16 mouse cellular contexts compared by ENCODE assay signal in genomic region chr11:28202150-28202549, GRCm38 (mm10).
"Had no signal": no experiment of that assay in that cellular context is flagged by ENCODE, and none has a peak within 500 bp of the region (broad histone marks: within the 10 kb centered on the region; RNA-seq: fewer than 3 reads in every experiment).

No protein-coding gene starts in this region.

- ATAC-seq: hindbrain, embryonic 16.5 days; inflammation-experienced regulatory T-cells, adult 6 months; intestine, embryonic 15.5 days; intestine, postnatal 0 days; liver, embryonic 12.5 days had no signal

- DNase-seq: gastrocnemius, postnatal 14 days; gastrocnemius, postnatal 36 days; heart, adult 2 months; heart, postnatal 10 days; heart, postnatal 4 days; kidney, adult 18-20 months; kidney, adult 8-10 months; kidney, postnatal 10 days; kidney, postnatal 25 days; kidney, postnatal 4 days; left cerebral cortex, postnatal 4 days had no signal
